Mouse (Mus musculus): ENCODE results near the gene Cbll1.

GRCm38 (mm10) chr12:31512634-31513411, 13.4 kb upstream of the Cbll1 start:
- TF ChIP-seq CTCF (IDR thresholded peaks at IDR 0.05; ENCODE audit: low read depth): no peak
- TF ChIP-seq EP300 (optimal IDR thresholded peaks at IDR 0.05): no peak
